Mouse (Mus musculus) T-helper 17 cell (primary cell): ENCODE measurements around the gene Rab5if.
"Not testable (repeated sequence)": the region's sequence is repeated elsewhere in the genome, so short reads cannot be mapped to it uniquely, and the experiment has no call there.

ENCODE experiments used
- in situ Hi-C, 2 experiments: fragments of 300-600 bp; cut with MboI, MseI; formaldehyde crosslinking; loops; 1 replicate in 1 of 2; 2 replicates in 1 of 2; pipeline ENCODE4 v1.15.1; 2025; ENCODE audit warnings: high pct_unique_total_duplicates in 2 of 2

Rab5if gene

DNA sequence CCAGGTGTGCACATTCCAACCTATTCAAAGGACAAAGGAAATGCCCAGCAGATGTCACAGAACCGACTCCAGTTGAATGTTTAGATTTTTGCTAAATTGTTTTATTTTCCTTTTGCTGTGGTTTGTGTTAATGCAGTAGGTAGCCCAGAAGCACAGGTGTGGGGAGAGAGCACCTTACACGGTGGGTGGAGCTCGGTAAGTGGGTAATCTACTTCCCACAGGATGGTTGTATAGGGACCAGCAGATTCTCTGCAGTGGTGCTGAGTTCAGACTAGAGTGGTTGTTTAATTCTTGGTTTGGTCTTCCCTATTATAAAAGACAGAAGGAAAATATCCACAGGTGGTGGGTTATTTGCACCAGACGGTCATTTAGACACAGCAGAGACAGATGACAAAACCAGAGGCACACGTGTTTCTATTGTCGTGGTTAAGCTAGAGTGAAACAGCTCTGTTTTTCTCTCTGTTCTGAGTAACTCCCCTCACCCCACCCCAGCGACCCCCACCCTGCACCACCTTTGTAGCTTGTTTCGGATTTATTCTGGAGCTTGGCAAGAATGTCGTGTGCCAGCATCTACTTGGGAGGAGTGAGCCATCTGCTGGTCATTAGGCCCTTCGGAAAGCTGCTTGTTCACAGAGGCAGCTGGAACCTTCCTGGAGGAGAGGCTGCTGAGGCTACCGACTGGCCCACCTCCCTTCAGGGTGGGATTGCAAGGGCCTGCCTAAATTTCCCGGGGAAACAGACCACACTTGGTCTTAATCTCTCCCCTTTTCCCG, 8.7 kb upstream of the Rab5if start:
- in situ Hi-C loops = loop anchor here in 1 of 2 experiments (10.0 kb wide), 1 partner anchor 1311 kb away; no protein-coding TSS in a partner anchor

DNA sequence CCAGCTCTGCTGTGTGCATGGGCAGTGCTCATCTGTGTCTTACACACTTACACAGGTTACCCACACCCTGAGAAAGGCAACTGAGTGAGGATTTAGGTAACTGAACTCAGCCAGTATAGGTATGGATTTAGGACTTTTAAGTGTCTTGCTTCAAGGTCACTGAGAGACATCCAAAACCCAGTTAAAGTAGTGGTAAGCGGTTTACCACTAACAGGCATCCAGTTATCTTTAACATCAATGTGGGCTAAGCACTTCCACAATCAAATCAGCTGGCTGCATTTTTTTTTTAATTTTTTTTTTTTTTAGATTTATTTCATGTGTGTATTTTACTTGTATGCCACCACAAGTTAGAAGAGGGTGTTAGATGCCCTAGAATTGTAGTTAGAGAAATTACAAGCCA, 6.6 kb upstream of the Rab5if start:
- in situ Hi-C loops = loop anchor here in 1 of 2 experiments (10.0 kb wide), 1 partner anchor 1308 kb away; no protein-coding TSS in a partner anchor

DNA sequence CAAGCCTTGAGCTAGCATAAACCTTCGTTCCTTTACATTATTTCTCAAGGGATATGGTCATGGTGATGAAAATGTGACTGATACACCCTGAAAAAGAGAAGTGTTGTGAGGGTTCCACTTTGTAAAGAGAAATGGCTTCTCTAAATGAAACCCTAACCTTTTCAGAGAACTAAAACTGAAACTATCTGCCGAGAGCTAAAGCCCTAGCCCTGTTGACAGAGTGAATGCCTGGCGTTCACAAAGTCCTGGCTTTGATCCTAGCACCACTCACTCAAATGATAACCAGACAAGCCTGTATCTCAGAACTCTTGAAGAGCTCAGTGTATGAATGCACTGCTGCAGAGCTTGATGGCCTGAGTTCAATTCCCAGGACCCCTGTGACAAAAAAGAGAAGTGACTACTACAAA, 5.5 kb upstream of the Rab5if start:
- in situ Hi-C loops = loop anchor here in 1 of 2 experiments (10.0 kb wide), 1 partner anchor 1307 kb away; no protein-coding TSS in a partner anchor

DNA sequence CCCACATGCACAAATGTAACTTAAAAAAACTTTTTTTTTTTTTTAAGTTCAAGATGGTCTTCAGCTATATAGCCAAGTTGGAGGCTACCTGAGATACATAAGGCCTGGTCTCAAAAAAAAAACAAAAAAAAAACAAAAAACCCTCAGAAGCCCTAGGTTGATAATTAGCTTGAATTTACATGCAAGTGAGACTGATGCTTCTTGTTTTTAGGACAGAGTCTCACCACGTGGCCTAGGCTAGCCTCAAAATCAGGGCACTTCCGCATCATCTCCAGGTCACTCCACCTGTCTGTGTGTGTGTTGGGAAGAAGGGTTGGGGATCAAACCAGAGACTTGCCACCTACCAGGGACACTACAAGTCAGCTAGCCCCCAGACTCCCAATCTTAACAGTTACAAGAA, 5.1 kb upstream of the Rab5if start, which contains the start of gene 4930518I15Rik:
Gene 4930518I15Rik (minus strand): TSS at position 112 of the 400 bp plus-strand sequence.
- in situ Hi-C loops = loop anchor here in 1 of 2 experiments (10.0 kb wide), 1 partner anchor 1307 kb away; no protein-coding TSS in a partner anchor

DNA sequence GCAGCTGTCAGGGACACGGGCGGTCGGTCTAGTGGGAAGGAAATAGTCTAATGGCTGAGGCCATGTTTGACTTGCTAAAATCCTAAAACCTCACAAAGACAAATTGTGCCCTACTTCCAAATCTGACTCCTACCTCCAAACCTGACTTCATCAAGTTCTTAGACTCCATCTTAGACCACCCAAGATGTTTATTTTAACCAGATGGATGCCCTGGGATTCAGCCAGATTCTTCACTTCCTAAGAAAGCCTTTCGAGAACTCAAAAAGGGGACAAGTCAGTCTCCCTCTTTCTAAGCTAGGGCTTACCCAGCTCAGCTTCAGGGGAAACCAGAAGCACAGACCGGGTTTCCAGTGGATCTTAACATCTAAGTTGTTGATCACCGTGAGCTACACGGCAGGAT, 4.3 kb upstream of the Rab5if start:
- in situ Hi-C loops = loop anchor here in 1 of 2 experiments (10.0 kb wide), 1 partner anchor 1306 kb away; no protein-coding TSS in a partner anchor

DNA sequence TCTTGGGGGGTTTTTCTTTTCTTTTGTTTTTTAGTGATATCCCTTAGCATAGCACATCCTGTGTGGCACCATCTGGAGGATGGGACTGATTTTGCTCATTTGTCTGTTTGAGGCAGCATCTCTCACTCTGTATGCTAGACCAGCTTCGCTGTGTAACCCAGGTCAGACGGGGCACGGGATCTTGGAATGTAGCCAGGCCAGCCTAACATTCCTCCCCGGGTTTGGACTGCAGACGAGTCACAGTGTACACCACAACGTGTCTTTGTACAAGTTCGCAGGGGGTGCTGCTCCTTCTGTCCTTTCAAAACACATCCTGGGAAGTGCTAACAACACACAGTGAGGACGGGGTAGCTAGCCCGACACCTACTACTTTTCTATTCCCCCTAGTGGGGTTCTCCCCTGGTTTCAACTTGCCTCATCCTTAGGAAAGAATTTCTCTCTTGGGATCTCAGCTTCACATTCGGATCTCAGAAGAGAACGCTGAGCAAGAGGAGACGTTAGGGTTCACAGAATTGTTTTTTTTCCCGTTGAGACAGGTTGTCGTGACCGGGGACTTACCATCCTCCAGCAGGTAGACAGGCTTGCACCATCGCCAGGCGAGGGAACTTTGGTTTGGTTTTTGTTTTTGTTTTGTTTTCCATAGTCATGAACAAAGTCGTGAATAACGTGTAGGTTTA, 749 bp upstream of the Rab5if start:
- in situ Hi-C loops = no loop called here

DNA sequence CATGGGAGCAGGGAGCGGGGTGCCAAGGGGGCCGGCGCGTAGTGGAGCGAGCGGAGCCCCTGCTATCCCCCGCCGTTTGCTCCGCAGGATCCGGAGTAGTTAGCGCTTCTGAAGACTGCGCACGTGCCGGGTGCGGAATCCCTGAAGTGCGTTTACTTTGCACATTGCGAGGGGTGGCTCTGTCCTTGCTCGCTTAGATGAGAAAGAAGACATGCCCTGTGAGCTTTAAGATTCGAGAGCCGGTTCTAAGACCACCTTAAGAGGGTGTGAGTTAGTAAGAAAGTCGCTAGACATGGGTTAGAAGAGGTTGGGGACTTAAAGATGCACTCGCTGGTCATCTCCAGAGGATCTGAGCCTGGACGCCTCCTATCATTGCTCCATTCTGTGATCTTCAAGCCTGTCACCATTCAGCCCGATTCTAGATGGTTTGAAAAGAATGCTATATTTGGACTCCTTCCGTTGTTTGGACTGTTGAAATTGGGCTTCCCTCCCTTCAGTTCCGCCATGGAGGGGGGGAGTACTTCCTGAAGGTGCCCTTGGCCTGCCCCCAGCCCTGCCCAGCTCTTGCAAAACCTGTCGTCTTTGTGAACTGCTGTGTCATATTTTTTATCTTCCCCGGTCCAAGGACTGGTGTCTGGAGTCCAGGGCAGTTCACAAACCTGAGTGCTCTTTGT, 696 bp downstream of the Rab5if start:
- in situ Hi-C loops = no loop called here

DNA sequence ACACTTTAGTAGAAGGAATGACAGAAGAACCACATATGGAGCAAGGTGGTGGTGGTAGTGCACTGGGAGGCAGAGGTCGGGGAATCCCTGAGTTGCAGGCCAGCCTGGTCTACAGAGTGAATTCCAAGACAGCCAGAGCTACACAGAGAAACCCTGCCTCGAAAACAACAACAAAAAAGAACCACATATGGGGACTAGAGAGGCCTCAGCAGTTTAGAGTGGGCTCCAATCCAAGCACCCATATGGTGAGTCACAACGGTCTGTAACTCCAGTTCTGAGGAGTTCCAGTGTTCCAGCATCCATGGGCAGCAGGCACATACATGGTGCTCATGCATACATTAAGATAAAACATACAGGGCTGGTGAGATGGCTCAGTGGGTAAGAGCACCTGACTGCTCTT, 1.6 kb downstream of the Rab5if start:
- in situ Hi-C loops = no loop called here

DNA sequence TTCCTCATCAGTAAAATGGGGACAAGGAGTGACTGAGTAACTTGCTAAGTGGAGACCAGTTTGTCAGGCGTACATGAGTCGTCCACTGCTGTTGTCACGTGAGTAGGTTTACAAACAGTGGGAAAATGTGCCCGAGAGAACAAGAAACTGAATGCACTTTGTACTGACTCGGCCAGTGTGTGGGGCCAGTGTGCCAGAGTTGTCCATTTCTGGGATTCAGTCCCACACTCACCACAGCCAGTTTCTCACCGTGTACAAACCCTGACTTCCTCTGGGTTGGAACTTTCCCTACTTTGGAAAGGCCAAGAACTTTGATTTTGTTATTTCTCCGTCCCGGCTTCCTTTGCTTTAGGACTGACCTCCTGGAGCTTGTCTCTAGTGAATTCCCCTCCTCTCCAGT, 6.1 kb downstream of the Rab5if start:
- in situ Hi-C loops = no loop called here

DNA sequence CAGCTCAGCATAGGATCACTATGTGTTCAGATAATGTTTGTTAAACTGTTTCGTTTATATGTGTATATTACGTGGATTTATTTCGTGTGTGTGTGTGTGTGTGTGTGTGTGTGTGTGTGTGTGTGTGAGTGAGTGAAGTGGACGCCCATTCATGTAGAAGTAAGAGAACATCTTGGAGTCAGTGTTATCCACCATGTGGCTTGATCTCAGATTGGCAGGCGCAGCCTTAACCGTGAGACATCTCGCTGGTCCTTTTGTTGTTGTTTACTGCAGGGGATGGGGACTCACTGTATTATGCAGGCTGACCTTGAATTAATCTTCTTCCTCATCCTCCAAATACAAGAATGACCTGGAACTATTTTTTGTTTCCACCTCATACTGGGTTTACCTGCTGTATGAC, 6.6 kb downstream of the Rab5if start:
- in situ Hi-C loops = no loop called here

DNA sequence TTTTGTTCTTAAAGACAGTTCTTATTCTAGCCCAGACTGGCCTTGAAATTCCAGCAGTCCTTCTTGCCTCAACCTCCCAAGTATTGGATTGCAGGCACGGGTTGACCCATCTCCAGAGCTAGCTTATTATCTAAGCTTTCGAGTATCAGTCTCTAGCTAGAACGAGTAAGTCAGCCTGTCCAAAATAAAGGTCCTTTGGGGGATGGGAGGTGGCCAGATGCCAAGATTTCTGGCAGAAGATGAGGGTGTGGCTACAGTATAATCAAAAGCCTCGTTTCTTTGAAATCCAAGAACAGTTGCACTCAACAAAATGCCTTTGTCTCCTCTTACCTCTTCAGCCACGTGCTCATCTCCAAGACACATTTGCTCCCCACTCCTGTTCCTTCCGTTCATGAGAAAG, 7.6 kb downstream of the Rab5if start:
- in situ Hi-C loops = no loop called here

DNA sequence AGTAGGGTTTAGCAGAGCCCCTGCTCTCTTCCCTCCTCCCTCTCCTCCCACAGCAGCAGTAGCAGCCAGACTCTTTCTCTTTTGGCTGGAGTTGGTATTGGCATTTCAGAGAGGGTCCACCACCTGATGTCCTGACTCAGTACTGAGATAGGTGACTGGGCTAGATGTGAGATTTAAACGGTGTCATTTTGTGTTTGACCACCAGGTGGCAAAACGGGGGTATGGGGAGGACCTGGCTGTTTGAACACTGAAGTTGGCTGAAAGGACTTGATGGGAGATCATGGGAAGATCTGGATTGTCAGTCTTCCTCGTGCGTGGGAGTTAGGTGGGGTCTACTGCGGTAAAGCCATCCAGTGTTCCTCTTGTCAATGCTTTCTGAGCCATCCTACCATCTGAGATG, 10.7 kb downstream of the Rab5if start:
- in situ Hi-C loops = no loop called here

DNA sequence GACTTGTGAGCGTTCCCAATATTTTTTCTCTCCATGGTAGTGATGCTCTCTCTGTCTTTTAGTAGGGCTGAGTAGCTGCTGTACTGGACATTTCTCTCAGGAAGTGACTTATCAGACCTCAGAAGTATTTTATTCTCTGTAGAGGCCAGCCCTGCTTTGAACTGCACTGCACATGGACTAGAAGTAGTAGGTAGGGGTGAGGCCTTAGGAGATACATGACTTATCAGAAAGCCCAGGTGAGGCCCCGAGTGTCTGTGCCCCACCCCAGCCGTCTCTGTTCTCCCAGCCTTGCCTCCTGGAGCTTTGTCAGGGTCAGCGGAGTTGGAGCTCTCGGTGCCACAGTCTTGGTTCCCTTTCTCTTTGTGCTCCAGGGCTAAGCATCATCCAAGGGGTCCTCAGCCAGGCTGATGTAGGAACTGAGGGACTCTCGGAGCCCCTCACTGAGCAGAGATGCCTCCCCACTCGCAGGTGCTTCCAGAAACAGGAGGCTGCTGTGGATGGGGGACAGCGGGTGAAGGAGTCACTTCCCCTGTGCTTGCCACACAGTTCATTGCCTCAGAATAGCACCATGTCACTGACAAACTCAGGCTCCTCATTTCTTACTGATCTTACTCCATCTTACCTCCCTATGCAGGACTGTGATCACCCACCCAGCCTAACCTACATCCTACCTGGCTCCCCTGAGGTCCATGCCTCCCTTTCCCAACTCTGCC, 11.3 kb downstream of the Rab5if start:
- in situ Hi-C loops = no loop called here

DNA sequence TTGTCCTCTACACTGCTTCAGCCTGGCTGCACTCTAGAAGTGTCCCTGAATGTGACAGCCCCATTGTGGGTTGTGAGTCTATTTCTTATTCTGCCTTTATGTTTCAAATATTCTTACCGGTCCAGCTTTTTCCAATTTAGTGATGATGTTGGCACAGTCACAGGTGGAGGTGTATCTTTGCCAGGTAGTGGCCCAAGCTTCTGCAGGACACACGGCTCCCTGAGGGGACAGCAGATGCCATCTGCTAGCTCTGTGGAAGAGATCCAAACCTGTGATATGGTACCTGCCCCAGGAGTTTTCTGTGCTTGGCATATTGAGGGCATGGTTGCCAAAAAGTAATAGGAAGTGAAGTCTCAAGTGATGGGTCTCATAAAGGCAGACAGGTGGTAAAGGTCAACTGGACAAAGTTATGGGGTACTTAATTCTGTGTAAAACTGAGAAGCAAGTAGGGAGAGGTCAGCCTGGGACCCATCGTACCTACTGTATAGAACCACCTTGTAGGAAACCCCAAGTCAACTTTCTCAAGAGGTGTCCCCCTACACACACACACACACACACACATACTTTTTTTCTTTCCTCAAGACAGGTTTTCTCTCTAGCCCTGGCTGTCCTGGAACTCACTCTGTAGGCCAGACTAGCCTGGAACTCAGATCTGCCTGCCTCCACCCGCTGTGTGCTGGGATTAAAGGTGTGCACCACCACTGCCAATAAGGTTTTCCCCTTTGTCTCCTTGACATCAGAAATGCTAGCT, 12.0 kb downstream of the Rab5if start:
- in situ Hi-C loops = no loop called here

DNA sequence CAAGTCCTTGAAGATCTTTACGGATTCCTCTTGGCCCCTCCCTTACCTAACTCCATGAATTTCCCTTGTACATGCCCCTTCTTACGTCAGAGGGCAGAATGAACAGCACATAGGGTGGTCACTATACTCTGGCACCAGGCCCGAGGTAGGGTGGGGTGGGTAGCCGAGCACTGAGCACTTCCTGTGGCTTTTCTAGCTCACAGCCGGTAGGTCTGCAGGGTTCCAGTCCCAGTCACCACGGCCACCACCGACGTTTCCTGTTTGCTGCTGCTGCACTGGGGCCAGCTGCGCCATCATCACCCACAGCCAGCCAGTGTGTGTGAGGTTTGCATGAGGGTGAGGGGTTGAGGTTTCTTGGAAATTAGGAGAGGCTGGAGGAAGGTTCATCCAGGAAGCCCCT, 14.8 kb downstream of the Rab5if start:
- in situ Hi-C loops = no loop called here

DNA sequence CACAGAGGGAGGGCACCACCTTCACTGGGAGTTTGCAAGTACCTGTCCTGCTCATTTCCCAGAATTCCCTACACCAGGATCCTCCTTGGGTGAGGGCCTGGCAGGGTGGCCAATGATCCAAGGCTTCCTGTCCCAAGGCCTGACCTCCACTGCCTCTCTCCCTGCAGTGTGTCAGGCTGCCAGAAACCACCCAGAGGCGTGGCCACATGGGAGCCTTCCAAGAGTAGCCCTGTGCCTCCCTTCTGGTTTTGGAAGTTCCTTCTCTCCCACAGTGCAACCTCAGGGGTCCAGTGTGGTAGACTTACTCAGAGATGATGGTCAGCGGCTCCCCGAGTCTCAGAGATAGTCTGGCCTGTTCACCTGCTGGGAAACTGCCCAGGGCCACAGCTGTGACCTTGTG, 16.6 kb downstream of the Rab5if start:
- in situ Hi-C loops = no loop called here

DNA sequence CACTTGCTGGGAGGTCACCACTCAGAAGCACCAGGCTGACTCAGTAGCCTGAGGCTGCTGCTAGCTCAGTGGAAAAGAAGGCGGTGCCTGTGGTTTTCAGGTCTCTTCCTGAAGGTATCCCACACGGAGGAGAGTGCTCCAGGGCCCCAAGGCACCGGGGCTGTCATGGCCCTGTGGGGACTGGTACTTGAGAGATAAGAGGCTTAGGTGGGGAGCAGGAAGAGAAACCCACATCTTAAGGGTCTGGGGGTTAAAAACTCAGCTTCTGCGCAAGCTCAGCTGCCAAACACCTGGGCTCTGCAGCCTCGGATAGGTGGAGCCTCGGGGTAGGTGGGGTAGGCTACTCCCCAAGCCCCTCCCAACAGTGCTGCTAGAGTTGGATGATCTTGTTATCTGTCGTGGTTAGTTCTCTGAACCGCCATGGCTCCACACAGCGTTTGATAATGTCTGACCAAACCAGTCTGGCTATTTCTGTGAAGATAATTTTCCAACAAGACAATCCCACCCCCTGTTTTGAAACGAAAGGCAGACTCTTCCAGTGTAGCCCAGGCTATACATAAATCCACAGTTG, 19.6 kb downstream of the Rab5if start:
- in situ Hi-C loops = no loop called here

DNA sequence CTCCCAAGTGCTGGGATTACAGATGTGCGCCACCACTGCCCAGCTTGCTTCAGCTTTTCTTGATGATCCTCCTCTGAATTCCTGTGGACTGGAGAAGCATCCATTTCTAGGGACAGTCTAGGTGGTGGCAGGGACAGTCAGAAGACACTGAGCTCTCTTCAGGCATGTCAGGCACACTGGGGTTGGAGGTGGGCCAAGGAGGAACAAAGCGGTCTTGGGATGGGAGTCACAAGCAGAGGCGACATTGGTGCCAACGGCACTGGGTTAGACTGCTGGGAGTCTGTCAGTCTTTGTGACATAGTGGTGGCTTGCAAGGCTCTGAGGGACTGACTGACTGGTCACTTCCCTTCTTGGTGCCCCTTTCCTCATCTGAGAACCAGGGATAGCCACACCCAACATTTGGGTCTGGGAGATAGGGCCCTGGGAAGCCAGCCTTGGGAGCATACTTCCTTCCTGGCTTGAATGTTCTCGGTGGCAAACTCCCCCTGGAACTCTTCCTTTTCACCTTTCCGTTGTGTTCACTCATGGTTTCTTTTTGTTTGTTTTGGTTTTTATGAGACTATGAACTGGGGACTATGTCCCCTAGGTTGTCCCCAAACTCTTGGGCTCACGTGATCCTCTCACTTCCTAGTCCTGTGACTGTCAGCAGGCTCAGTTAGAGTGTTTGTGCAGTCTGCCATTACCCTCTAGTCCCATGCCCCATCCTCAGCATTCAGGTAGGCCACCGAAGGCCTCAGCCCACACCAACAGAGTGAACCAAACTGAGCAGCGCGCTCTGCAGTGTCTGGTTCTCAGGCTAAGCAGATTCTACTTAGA, 21.7 kb downstream of the Rab5if start:
- in situ Hi-C loops = no loop called here

DNA sequence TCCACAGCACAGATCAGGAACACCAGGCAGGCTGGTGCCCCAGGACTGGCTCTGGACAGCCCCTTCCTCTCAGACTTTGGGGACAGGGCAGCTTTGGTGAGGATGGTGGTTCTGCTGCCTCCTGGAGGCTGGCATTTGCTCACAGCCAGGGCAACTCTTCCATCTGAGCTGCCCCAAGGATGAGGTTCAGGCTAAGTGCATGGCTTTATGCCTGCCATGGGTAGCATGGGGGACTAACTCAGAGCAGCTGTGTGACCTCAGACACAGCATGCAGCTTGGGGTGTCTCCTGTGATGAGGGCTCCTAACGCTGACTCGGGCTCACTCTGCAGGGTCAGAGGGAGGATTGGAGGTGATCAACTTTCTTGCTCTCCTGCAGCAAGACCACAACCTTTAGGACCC, 22.7 kb downstream of the Rab5if start:
- in situ Hi-C loops = not testable (repeated sequence)
